Mouse (Mus musculus): ENCODE results near the gene Srgn. TPM values are rescaled to one million over a fixed set of nuclear protein-coding genes. Genes with fewer than 3 reads are reported as not detected.
"Not testable (repeated sequence)": the region's sequence is repeated elsewhere in the genome, so short reads cannot be mapped to it uniquely, and the experiment has no call there.

Gene Srgn
- total and polyA plus RNA-seq, 2 experiments from 2014 or later = 17.4 to 19.9 TPM

DNA sequence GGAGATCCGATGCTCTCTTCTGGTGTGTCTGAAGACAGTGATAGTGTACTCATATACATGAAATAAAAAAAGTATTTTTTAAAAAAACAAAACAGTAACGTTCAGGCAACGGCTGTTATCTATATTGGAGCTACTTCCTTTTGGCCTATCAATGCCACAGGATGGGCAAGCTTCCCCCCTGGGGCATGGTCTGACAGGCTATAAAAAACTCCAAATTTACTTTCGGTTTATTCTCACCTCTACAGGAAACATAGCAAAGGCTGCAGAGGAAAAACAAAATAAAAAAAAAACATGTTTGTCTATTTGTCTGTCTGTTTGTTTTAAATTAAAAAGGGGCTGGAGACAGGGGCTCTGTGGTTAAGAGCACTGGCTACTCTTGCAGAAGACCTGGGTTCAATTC is 23.9 kb downstream of the Srgn start:
- Histone ChIP-seq H3K9me3 (ENCODE audit: low read length) (no peaks in the 10 kb centered on the region), H3K4me2 (ENCODE audit: low read depth) (no peak overlapping the region), H3K27me3 (ENCODE audit: insufficient read depth, low read length) (0 out of 2 replicates have a peak, but pooled peaks cover 1% of the 10 kb centered on the region), H3K4me1 (ENCODE audit: insufficient read depth) (no peaks in the 10 kb centered on the region), H3K27ac (ENCODE audit: low read depth, low read length) (no peak overlapping the region), H3K4me3 (ENCODE audit: low read depth, low read length) (no peak overlapping the region), H3K9ac (no peak overlapping the region), H3K36me3 (ENCODE audit: insufficient read depth) (no peaks in the 10 kb centered on the region)
- ATAC-seq (no peak), DNase-seq (no peak)
- no peak for TF ChIP-seq CTCF (IDR thresholded peaks at IDR 0.05; ENCODE audit: low read depth)
- 79% methylated on average over 4 of the region's 4 CpGs for WGBS

DNA sequence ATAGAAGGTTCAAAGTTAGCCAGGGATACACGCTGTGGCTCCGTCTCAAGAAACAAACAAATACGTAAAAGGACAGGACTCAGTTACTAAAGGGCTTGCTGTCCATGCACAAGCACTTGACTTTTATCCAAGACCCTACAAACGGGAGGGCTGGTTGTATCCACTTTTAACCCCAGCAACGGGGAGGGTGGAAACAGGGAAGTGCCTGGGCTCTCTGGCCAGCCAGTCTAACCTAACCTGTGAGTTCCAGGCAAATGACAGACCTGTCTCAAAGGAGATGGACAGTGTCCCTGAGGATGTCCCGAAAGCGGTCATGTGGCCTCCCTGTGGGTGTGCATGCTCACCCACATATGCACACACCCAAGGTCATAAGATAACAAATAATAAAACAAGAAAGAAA is 25.3 kb downstream of the Srgn start:
- 83% methylated on average over 7 of the region's 7 CpGs for WGBS
- no peaks in the 10 kb centered on the region for H3K36me3 ChIP-seq (ENCODE audit: insufficient read depth)
- TF ChIP-seq CTCF (IDR thresholded peaks at IDR 0.05; ENCODE audit: low read depth) = no peak
- H3K4me2 ChIP-seq (ENCODE audit: low read depth) = no peak overlapping the region
- H3K4me1 ChIP-seq (ENCODE audit: insufficient read depth) = no peaks in the 10 kb centered on the region
- ATAC-seq (no peak), DNase-seq (no peak)
- no peaks in the 10 kb centered on the region for H3K9me3 ChIP-seq (ENCODE audit: low read length)
- no peak overlapping the region for H3K4me3 ChIP-seq (ENCODE audit: low read depth, low read length)
- H3K9ac ChIP-seq = no peak overlapping the region
- no peaks in the 10 kb centered on the region for H3K27me3 ChIP-seq (ENCODE audit: insufficient read depth, low read length)
- H3K27ac ChIP-seq (ENCODE audit: low read depth, low read length) = no peak overlapping the region

DNA sequence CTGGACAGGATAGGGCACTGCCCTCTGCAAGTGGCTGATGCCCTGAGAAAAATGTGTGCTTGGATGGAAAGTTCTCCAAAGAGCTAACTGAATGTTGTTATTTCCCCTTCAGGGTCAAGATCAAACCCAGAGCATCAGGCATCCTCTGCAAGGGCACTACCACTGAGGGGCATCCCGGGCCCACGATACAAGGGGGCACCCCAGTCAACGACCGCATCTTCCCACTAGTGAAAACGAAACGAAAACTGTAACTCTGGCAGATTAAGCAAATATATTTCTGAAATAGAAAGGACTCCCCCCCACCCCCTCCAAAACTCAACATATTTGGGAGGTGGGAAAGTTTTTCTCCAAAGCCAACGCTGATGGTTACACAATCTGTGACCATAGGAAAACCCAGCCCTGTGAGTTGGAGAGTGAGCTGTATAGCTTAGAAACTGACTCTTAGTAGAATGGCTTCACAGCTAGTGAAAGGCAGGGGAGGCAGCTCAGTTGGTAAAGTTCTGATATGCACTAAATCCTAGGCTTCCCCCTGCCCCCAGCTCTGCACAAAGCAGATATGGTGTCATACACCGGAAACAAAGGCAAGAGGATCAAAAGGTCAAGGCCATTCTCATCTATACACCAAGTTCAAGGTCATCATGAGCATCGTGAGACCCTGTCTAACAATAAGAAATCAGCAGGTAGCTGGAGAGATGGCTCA is 26.2 kb downstream of the Srgn start:
- no peak overlapping the region for H3K4me3 ChIP-seq (ENCODE audit: low read depth, low read length)
- H3K36me3 ChIP-seq (ENCODE audit: insufficient read depth) = no peaks in the 10 kb centered on the region
- TF ChIP-seq CTCF (IDR thresholded peaks at IDR 0.05; ENCODE audit: low read depth) = no peak
- no peak overlapping the region for H3K4me2 ChIP-seq (ENCODE audit: low read depth)
- no peak overlapping the region for H3K27ac ChIP-seq (ENCODE audit: low read depth, low read length)
- H3K9ac ChIP-seq = no peak overlapping the region
- no peak for DNase-seq
- no peaks in the 10 kb centered on the region for H3K4me1 ChIP-seq (ENCODE audit: insufficient read depth)
- no peaks in the 10 kb centered on the region for H3K27me3 ChIP-seq (ENCODE audit: insufficient read depth, low read length)
- H3K9me3 ChIP-seq (ENCODE audit: low read length) = no peaks in the 10 kb centered on the region
- 87% methylated on average over 9 of the region's 9 CpGs for WGBS
- ATAC-seq = no peak

DNA sequence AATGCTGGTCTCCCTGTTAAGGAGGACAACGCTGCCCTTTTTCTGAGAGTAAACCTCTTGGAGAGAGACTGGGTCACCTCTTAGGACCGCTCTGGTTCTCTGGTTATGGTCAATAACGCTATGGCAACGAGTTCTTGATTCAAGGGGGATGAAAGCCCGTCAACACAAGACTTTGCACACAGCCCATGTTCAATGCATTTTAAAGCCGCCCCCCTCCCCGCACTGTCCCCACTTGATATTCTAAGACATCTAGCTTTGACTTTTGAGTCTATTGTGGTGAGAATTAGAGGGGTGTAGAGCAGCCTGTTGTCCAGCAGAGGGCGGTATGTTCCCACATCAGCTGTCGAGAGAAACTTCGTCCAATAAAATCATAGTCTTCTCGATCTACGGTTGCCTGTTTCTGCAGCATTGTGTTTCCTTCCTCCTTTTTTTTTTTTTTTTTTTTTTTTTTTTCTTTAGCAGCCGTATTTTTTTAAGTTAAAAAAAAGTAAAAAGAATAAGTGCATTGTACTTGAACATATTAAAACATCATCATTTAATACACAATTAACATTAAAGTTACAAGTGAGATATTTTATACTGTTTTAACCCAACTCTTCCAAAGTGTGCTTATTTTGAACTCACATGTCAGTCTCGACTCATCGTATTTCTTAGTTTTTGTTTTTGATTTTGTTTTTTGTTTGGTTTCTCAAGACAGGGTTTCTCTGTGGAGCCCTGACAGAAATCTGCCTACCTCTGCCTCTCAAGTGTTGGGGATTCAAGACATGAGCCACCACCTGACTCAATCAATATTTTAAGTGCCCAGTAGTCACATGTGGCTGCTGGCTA is 26.9 kb downstream of the Srgn start:
- Histone ChIP-seq H3K4me1 (ENCODE audit: insufficient read depth) (no peaks in the 10 kb centered on the region), H3K9ac (no peak overlapping the region), H3K4me2 (ENCODE audit: low read depth) (0 out of 2 replicates have a peak overlapping the region, but pooled peaks have one; percentile 10), H3K36me3 (ENCODE audit: insufficient read depth) (no peaks in the 10 kb centered on the region), H3K4me3 (ENCODE audit: low read depth, low read length) (no peak overlapping the region), H3K27me3 (ENCODE audit: insufficient read depth, low read length) (no peaks in the 10 kb centered on the region), H3K27ac (ENCODE audit: low read depth, low read length) (no peak overlapping the region), H3K9me3 (ENCODE audit: low read length) (no peaks in the 10 kb centered on the region)
- 24% methylated on average over 15 of the region's 15 CpGs for WGBS
- peak; percentile 89 for TF ChIP-seq CTCF (IDR thresholded peaks at IDR 0.05; ENCODE audit: low read depth)
- ATAC-seq (peak; percentile 79), DNase-seq (peak; percentile 84)

DNA sequence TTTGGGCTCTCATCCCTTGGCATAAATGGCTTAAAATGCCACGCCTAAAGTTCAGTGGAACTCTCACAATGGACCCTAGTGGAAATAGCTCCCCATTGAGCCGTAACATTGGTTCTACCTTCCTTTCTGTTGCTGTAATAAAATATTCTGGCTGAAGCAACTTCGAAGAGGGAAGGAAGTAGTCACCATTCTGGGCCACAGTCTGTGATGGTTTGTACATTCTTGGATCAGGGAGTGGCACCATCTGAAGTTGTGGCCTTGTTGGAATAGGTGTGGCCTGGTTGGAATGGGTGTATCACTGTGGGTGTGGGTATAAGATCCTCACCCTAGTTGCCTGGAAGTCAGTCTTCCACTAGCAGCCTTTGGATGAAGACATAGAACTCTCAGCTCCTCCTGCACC is 35.6 kb downstream of the Srgn start:
- H3K27me3 ChIP-seq (ENCODE audit: insufficient read depth, low read length); H3K27ac ChIP-seq (ENCODE audit: low read depth, low read length); H3K9me3 ChIP-seq (ENCODE audit: low read length); H3K9ac ChIP-seq; ATAC-seq; DNase-seq; H3K4me1 ChIP-seq (ENCODE audit: insufficient read depth); H3K4me2 ChIP-seq (ENCODE audit: low read depth); H3K36me3 ChIP-seq (ENCODE audit: insufficient read depth); H3K4me3 ChIP-seq (ENCODE audit: low read depth, low read length): not testable (repeated sequence)
- WGBS = 89% methylated on average over 3 of the region's 3 CpGs

DNA sequence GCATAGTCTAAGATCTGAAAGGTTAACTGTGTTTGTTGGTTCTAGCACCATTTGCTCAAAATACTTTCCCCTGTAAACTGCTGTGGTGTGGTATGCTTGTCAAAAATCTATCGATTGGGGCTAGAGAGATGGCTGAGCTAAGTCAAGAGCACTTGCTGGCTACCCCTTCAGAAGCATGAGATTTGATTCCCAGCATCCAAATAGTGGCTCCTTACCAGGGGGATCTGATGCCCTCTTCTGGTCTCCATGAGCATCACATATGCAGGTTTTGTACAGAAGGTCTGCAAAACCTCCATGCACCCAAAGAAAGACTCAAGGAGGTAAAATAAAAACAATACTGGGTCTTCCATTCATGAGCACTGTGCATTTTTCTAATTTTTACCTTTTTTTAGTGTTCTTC is 39.0 kb downstream of the Srgn start:
- no peak overlapping the region for H3K4me3 ChIP-seq (ENCODE audit: low read depth, low read length)
- no peaks in the 10 kb centered on the region for H3K9me3 ChIP-seq (ENCODE audit: low read length)
- no peak overlapping the region for H3K27ac ChIP-seq (ENCODE audit: low read depth, low read length)
- no peaks in the 10 kb centered on the region for H3K36me3 ChIP-seq (ENCODE audit: insufficient read depth)
- WGBS = 18% methylated on average over 1 of the region's 1 CpGs
- DNase-seq (peak; percentile 40), ATAC-seq (no peak)
- H3K4me2 ChIP-seq (ENCODE audit: low read depth) = no peak overlapping the region
- TF ChIP-seq CTCF (IDR thresholded peaks at IDR 0.05; ENCODE audit: low read depth) = peak; percentile 65
- no peaks in the 10 kb centered on the region for H3K27me3 ChIP-seq (ENCODE audit: insufficient read depth, low read length)
- H3K9ac ChIP-seq = no peak overlapping the region
- H3K4me1 ChIP-seq (ENCODE audit: insufficient read depth) = peaks cover 3% of the 10 kb centered on the region; the same call in 1 of the 2 replicates
